22 mouse cellular contexts compared by ENCODE assay signal in the genomic region with DNA sequence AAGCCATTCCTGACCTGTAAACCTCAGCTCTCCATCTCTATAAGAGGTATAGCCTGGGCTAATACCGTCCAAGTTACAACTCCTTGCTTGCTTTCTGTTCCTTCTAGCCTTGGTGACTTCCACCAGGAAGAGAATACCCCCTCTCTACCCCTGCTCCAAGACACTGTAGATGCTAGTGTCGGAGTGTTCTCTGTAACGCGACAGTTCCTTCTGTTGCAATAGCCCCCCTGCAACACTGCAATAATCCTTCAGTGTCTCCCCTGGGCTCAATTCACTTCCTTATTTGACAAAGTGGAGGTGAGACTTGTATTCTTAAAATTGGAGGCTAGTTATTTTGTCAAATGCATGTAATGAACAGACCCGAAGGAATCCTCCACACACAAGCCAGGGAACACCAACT. TPM values are rescaled to one million over a fixed set of nuclear protein-coding genes. Genes with fewer than 3 reads are reported as not detected.
"Had no signal": no experiment of that assay in that cellular context is flagged by ENCODE, and none has a peak within 500 bp of the region (broad histone marks: within the 10 kb centered on the region; RNA-seq: fewer than 3 reads in every experiment).

No protein-coding gene starts in this region.

- H3K27me3 ChIP-seq: liver, embryonic 13.5 days; liver, embryonic 15.5 days; lung, embryonic 15.5 days; midbrain, embryonic 12.5 days; neural tube, embryonic 12.5 days; stomach, embryonic 15.5 days had no signal

- H3K4me1 ChIP-seq: liver, embryonic 13.5 days; liver, embryonic 15.5 days; lung, embryonic 15.5 days; megakaryocyte, embryonic 14.5 days; midbrain, embryonic 12.5 days; neural tube, embryonic 12.5 days; stomach, embryonic 15.5 days had no signal

- H3K9ac ChIP-seq: liver, embryonic 13.5 days; liver, embryonic 15.5 days; liver, postnatal 0 days; lung, embryonic 15.5 days; midbrain, embryonic 12.5 days; neural tube, embryonic 12.5 days; stomach, embryonic 15.5 days had no signal

- ATAC-seq: liver, postnatal 0 days; lung, postnatal 0 days; midbrain, embryonic 16.5 days had no signal

- H3K4me2 ChIP-seq: liver, embryonic 13.5 days; liver, embryonic 15.5 days; lung, embryonic 15.5 days; midbrain, embryonic 12.5 days; neural tube, embryonic 12.5 days; stomach, embryonic 15.5 days had no signal

- H3K36me3 ChIP-seq: liver, embryonic 13.5 days; liver, embryonic 15.5 days had no signal

- H3K27ac ChIP-seq: liver, embryonic 13.5 days; liver, embryonic 15.5 days; lung, embryonic 15.5 days; macrophage; midbrain, embryonic 12.5 days; neural tube, embryonic 12.5 days; stomach, embryonic 15.5 days; stomach, postnatal 0 days had no signal

- H3K9me3 ChIP-seq: liver, embryonic 13.5 days; liver, embryonic 15.5 days; lung, embryonic 15.5 days; midbrain, embryonic 12.5 days; neural tube, embryonic 12.5 days; stomach, embryonic 15.5 days had no signal

- H3K4me3 ChIP-seq: liver, embryonic 13.5 days; liver, embryonic 15.5 days; lung, embryonic 15.5 days; megakaryocyte, embryonic 14.5 days; midbrain, embryonic 12.5 days; neural tube, embryonic 12.5 days; stomach, embryonic 15.5 days had no signal

- DNase-seq: liver, embryonic 13.5 days; liver, postnatal 0 days; lung, adult 2 months; lung, postnatal 14 days; lung, postnatal 36 days; midbrain, embryonic 14.5 days; right cerebral cortex, postnatal 14 days; thymus, adult 2 months; thymus, postnatal 25 days; thymus, postnatal 4 days had no signal

RNA-seq across cellular contexts. Expression of gene Nipal4, which starts 19.7 kb away (rescaled TPM):
- total RNA-seq: neutrophil, adult 5-6 weeks had no signal
- polyA plus RNA-seq: liver, postnatal 0 days; macrophage; neural tube, embryonic 14.5 days had no signal
